Mouse (Mus musculus) ES-Bruce4 (cell line): Measurements from ENCODE around the gene Nup155. TPM values are rescaled to one million over a fixed set of nuclear protein-coding genes. Genes with fewer than 3 reads are reported as not detected.
"Not testable (repeated sequence)": the region's sequence is repeated elsewhere in the genome, so short reads cannot be mapped to it uniquely, and the experiment has no call there.

Experiments used
- H3K27ac ChIP-seq: 2 replicates; pipeline ENCODE4 v1.5.1; 2012; ENCODE audit warnings: low read length, inconsistent platforms; ENCODE audit not compliant: insufficient read depth
- H3K27me3 ChIP-seq: 2 replicates; pipeline ENCODE4 v1.6.1; 2012; ENCODE audit warnings: mild to moderate bottlenecking, low read length, inconsistent platforms; ENCODE audit not compliant: control insufficient read depth, poor library complexity, insufficient read depth, severe bottlenecking
- H3K36me3 ChIP-seq: 2 replicates; pipeline ENCODE4 v1.6.1; 2012; ENCODE audit warnings: inconsistent platforms, mild to moderate bottlenecking, low read length, moderate library complexity; ENCODE audit not compliant: control insufficient read depth, poor library complexity, insufficient read depth, severe bottlenecking
- H3K4me1 ChIP-seq: one replicate; pipeline ENCODE4 v1.8.1; 2011; ENCODE audit warnings: low read length; ENCODE audit not compliant: control insufficient read depth, insufficient read depth
- H3K4me3 ChIP-seq: 2 replicates; pipeline ENCODE4 v1.5.1; 2011; ENCODE audit warnings: low read depth, mild to moderate bottlenecking, low read length
- H3K9ac ChIP-seq: 2 replicates; pipeline ENCODE4 v1.6.1; 2012; ENCODE audit warnings: low read depth, mild to moderate bottlenecking, inconsistent platforms; ENCODE audit not compliant: poor library complexity, severe bottlenecking
- H3K9me3 ChIP-seq: replicated peaks from 2 replicates; pipeline ENCODE4 v1.6.1; 2012; ENCODE audit warnings: mild to moderate bottlenecking, low read length, inconsistent platforms; ENCODE audit not compliant: control insufficient read depth, poor library complexity, insufficient read depth, severe bottlenecking
- CTCF ChIP-seq: IDR thresholded peaks from one replicate; pipeline ENCODE4 v1.8.1; 2011; ENCODE audit warnings: low read depth, low read length
- EP300 ChIP-seq: IDR thresholded peaks from 2 replicates; pipeline ENCODE4 v1.6.1; 2011; ENCODE audit warnings: low read depth, low read length; ENCODE audit not compliant: insufficient read depth
- POLR2A ChIP-seq: IDR thresholded peaks from one replicate; pipeline ENCODE4 v1.8.1; 2011; ENCODE audit warnings: low read length; ENCODE audit not compliant: insufficient read depth
- polyA plus RNA-seq: library from polyadenylated mRNA; stranded (reverse); fragments of >200 nt; gene quantifications from 2 replicates; pipeline ENCODE4 v1.2.4, GENCODE M21; 2011; ENCODE audit warnings: low read depth; ENCODE audit not compliant: missing spikeins, insufficient read depth, insufficient read length

Gene Nup155
- polyA plus RNA-seq, 1 experiment, result 107 TPM

DNA sequence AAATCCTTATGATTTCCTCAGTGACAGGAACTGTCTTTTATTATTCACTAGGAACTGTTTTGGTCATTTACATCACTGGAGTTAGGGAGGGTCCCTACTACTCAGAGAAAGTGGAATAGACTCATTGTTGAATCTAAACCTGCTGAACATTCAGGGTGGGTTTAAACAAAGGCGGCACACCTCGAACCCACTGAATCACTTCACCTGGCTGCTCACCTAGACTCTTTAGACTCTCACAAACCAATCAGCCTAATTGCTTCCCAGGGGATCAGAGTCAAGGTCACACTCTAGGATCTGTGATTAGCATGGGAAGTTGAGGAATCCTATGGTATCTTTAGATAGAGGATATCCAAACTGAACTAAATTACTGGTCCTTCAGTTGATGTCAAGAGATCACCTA lies 18.4 kb upstream of the Nup155 start:
- H3K36me3 ChIP-seq, result peaks cover 17% of the 10 kb centered on the region
- TF ChIP-seq CTCF (no peak), EP300 (no peak), POLR2A (no peak)
- H3K9ac ChIP-seq, result no peak overlapping the region

DNA sequence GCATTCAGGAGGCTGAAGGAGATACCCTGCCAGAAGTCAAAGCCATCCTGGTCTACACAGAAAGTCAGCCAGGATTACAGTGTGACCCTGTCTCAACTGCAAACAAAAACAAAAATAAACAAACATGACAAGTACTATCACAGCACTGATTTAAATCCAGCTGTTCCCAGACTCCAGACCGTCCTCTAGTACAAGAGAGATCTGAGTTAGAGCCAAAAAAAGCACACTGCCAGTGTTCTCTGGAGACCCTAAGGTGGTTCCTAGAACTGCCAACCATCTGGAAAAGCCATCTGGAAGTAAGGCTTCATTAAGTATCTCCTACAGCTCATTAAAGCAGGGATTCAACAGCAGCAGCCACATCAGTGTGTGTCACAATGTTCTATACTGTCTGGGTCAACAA lies 16.4 kb upstream of the Nup155 start:
- peaks cover 28% of the 10 kb centered on the region for H3K36me3 ChIP-seq
- not testable (repeated sequence) for H3K27ac ChIP-seq, H3K4me3 ChIP-seq, H3K9me3 ChIP-seq, H3K9ac ChIP-seq, H3K4me1 ChIP-seq, H3K27me3 ChIP-seq

More for the DNA sequence above, 18.4 kb upstream of the Nup155 start:
- H3K9me3 ChIP-seq, result no peaks in the 10 kb centered on the region
- H3K4me3 ChIP-seq, result no peak overlapping the region
- peak overlapping the region; percentile 41 for H3K27ac ChIP-seq
- no peaks in the 10 kb centered on the region for H3K27me3 ChIP-seq
- H3K4me1 ChIP-seq, result peaks cover 2% of the 10 kb centered on the region

DNA sequence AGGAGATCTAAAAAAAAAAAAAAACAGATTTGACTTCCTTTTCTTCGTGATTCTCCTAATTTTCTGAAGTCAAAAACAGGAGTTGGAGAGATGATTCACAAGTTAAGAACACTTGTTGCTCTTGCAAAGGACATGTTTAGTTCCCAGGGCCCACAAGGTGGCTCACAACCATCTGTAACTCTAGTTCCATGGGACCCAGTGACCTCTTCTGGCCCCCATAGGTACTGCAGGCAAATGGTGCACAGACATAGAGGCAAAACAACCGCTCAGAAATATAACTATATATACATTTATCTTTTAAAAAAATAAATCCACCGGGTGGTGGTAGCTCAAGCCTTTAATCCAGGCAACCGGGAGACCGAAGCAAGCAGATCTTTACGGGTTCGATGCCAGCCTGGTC lies 11.2 kb upstream of the Nup155 start:
- Histone ChIP-seq H3K27ac (no peak overlapping the region), H3K9ac (peak overlapping the region; percentile 40; the same call in 1 of the 2 replicates), H3K4me1 (no peaks in the 10 kb centered on the region), H3K36me3 (peaks cover 24% of the 10 kb centered on the region), H3K4me3 (peak overlapping the region; percentile 95), H3K9me3 (peaks cover 4% of the 10 kb centered on the region; the same call in 1 of the 2 replicates), H3K27me3 (no peaks in the 10 kb centered on the region)
- TF ChIP-seq EP300, result no peak
- TF ChIP-seq CTCF, result peak; percentile 73
- no peak for TF ChIP-seq POLR2A

GRCm38 (mm10) chr15:8098774-8099749 lies 10.0 kb upstream of the Nup155 start, which contains the start of gene Wdr70:
TSS of gene Wdr70 (minus strand) at chr15:8099209.
- Histone ChIP-seq H3K36me3 (peaks cover 18% of the 10 kb centered on the region), H3K27ac (no peak within 1 kb of the TSS), H3K4me1 (no peaks in the 10 kb centered on the region), H3K9ac (peak within 1 kb of the TSS; percentile 84), H3K9me3 (peaks cover 4% of the 10 kb centered on the region; the same call in 1 of the 2 replicates), H3K4me3 (peak within 1 kb of the TSS; percentile 95), H3K27me3 (no peaks in the 10 kb centered on the region)
- TF ChIP-seq POLR2A (no peak), EP300 (0 out of 2 replicates have a peak, but pooled peaks have one; percentile 45), CTCF (peak; percentile 95)

GRCm38 (mm10) chr15:8101975-8102542 lies 7.0 kb upstream of the Nup155 start:
- H3K27me3 ChIP-seq, H3K9ac ChIP-seq, H3K4me1 ChIP-seq, H3K36me3 ChIP-seq, H3K9me3 ChIP-seq, H3K4me3 ChIP-seq, H3K27ac ChIP-seq: not testable (repeated sequence)

- no peak for TF ChIP-seq POLR2A
- no peak for TF ChIP-seq CTCF
- no peak for TF ChIP-seq EP300
- no peaks in the 10 kb centered on the region for H3K9me3 ChIP-seq
- peaks cover 19% of the 10 kb centered on the region for H3K36me3 ChIP-seq
- no peaks in the 10 kb centered on the region for H3K4me1 ChIP-seq
- H3K9ac ChIP-seq, result peak overlapping the region; percentile 65
- H3K27me3 ChIP-seq, result no peaks in the 10 kb centered on the region
- H3K27ac ChIP-seq, result peak overlapping the region; percentile 67; the same call in 1 of the 2 replicates
- peak overlapping the region; percentile 98 for H3K4me3 ChIP-seq
Measured at GRCm38 (mm10) chr15:8108360-8108965, 610 bp upstream of the Nup155 start.
